Mouse (Mus musculus) hindbrain, postnatal 0 days (tissue): ENCODE results near the gene Aldh3b1. TPM values are rescaled to one million over a fixed set of nuclear protein-coding genes. Genes with fewer than 3 reads are reported as not detected.
"Not testable (repeated sequence)": the region's sequence is repeated elsewhere in the genome, so short reads cannot be mapped to it uniquely, and the experiment has no call there.

ENCODE experiments used
- ATAC-seq: fragments of 200-750 bp; cut with Nextera tagmentation; 2 replicates; pipeline ENCODE4 v1.8.0; 2017; ENCODE audit warnings: mild to moderate bottlenecking, moderate TSS enrichment, moderate library complexity
- DNase-seq: peaks from one replicate; pipeline ENCODE4 v3.0.0-alpha.2; 2015; ENCODE audit warnings: low spot score
- H3K27ac ChIP-seq: fragments of 300-500 bp; sonication (generic); 2 replicates; pipeline ENCODE4 v1.5.1; 2014; ENCODE audit warnings: mild to moderate bottlenecking
- H3K27me3 ChIP-seq: fragments of 300-500 bp; sonication (generic); 2 replicates; pipeline ENCODE4 v1.6.1; 2014; ENCODE audit warnings: low read length, mixed read lengths; ENCODE audit not compliant: insufficient read depth
- H3K36me3 ChIP-seq: fragments of 300-500 bp; sonication (generic); 2 replicates; pipeline ENCODE4 v1.6.1; 2014; ENCODE audit warnings: low read length, mixed read lengths; ENCODE audit not compliant: insufficient read depth
- H3K4me1 ChIP-seq: fragments of 300-500 bp; sonication (generic); 2 replicates; pipeline ENCODE4 v1.6.1; 2014; ENCODE audit warnings: antibody characterized with exemption, low read length, mixed read lengths; ENCODE audit not compliant: insufficient read depth
- H3K4me2 ChIP-seq: fragments of 300-500 bp; sonication (generic); 2 replicates; pipeline ENCODE4 v1.6.1; 2014; ENCODE audit warnings: low read depth, mild to moderate bottlenecking, low read length, moderate library complexity, mixed read lengths
- H3K4me3 ChIP-seq: fragments of 300-500 bp; sonication (generic); 2 replicates; pipeline ENCODE4 v1.5.1; 2014; ENCODE audit warnings: low read length
- H3K9ac ChIP-seq: fragments of 300-500 bp; sonication (generic); replicated peaks from 2 replicates; pipeline ENCODE4 v1.6.1; 2014; ENCODE audit warnings: mild to moderate bottlenecking, low read length, moderate library complexity, mixed read lengths
- H3K9me3 ChIP-seq: fragments of 300-500 bp; sonication (generic); 2 replicates; pipeline ENCODE4 v1.6.1; 2016; ENCODE audit warnings: low read length, mixed read lengths
- CTCF ChIP-seq: IDR thresholded peaks from 2 replicates; pipeline ENCODE4 v1.5.1; 2016; ENCODE audit warnings: antibody characterized with exemption, control low read depth, low read depth
- WGBS: fragments of 180-500 bp; shearing (Covaris S2); extraction: QIAGEN DNeasy Blood & Tissue Kit; methylation state at CpG from one replicate; pipeline ENCODE4 v1.1.7; 2014; 5-methylcytosine and 5-hydroxymethylcytosine counted together
- polyA plus RNA-seq: library from polyadenylated mRNA; unstranded; fragments of >200 nt; fragmentation: Nextera tagmentation; extraction: Ambion mirVana; gene quantifications from 2 replicates; pipeline ENCODE4 v1.2.1, GENCODE M21; 2015
- total RNA-seq: library from RNA; depleted of rRNA; stranded (reverse); fragments of >200 nt; gene quantifications from 2 replicates; pipeline ENCODE4 v1.2.3, GENCODE M21; 2014; rRNA removed

The Aldh3b1 gene
- total RNA-seq (2.2 and 3.0 TPM in 2 replicates), polyA plus RNA-seq (3.5 and 4.3 TPM in 2 replicates)

GRCm38 (mm10) chr19:3929211-3929941 lies at the start of gene Aldh3b1:
Gene Aldh3b1 (minus strand): TSS chr19:3929808.
- 27% methylated on average over 12 of the region's 12 CpGs for WGBS
- peak within 1 kb of the TSS; percentile 25; the same call in 1 of the 2 replicates for H3K9ac ChIP-seq
- TF ChIP-seq CTCF: no peak
- DNase-seq (peak; percentile 82), ATAC-seq (peak; percentile 89)
- H3K36me3 ChIP-seq: no peaks in the 10 kb centered on the region
- H3K27ac ChIP-seq: peak within 1 kb of the TSS; percentile 73
- H3K4me1 ChIP-seq: 0 out of 2 replicates have a peak, but pooled peaks cover 9% of the 10 kb centered on the region
- no peaks in the 10 kb centered on the region for H3K27me3 ChIP-seq
- H3K9me3 ChIP-seq: no peaks in the 10 kb centered on the region
- no peak within 1 kb of the TSS for H3K4me3 ChIP-seq
- peak within 1 kb of the TSS; percentile 29 for H3K4me2 ChIP-seq

GRCm38 (mm10) chr19:3975866-3976265 lies 46.3 kb upstream of the Aldh3b1 start:
- Histone ChIP-seq H3K4me2 (no peak overlapping the region), H3K4me3 (no peak overlapping the region), H3K36me3 (no peaks in the 10 kb centered on the region), H3K9ac (no peak overlapping the region), H3K4me1 (no peaks in the 10 kb centered on the region; the same call in 1 of the 2 replicates), H3K9me3 (no peaks in the 10 kb centered on the region), H3K27me3 (no peaks in the 10 kb centered on the region), H3K27ac (no peak overlapping the region)
- no peak for DNase-seq
- no peak for ATAC-seq
- 86% methylated on average over 2 of the region's 2 CpGs for WGBS
- TF ChIP-seq CTCF: no peak

DNA sequence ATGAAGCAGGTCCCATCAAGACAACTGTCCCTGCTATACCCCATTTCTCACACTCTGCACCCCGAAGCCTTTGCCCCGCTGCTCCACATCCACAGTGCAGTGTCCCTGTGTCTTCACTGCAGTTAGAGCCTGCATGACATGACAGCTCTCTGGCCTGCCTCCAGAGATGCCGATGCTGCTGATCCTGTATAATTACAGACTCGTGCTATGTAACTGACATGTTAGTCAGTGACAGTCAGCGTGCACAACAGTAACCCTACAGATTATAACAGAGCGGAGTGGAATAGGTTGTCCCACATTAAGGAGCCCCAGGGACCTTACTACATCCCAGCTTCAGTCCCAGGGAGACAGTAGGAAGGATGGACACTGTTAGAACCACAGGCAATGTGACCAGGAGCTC lies 45.0 kb upstream of the Aldh3b1 start:
- not testable (repeated sequence) for H3K9ac ChIP-seq, H3K9me3 ChIP-seq, ATAC-seq, H3K4me3 ChIP-seq, DNase-seq, H3K4me2 ChIP-seq, H3K36me3 ChIP-seq, H3K27ac ChIP-seq, H3K4me1 ChIP-seq, H3K27me3 ChIP-seq
- 58% methylated on average over 6 of the region's 6 CpGs for WGBS

DNA sequence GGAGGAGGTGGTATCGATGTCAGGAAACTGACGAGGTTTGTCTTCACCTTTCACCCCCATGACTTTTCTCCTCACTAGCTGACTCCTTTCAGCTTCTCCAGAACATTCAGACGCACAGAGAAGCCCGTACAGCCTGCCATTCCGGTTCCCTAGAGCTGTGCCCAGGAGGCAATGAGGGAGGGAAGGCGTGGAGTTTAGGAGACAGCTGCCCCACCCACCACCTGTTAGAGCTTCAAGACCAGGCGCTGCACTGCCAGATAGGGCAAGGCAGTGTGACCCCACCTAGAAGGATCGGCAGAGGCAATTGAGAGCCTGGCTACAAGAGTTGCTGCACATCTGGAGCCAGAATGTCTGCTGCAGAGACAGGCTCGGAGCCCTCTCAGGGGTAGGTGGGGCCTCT lies 42.6 kb upstream of the Aldh3b1 start, which contains the start of gene Aldh3b2:
TSS of gene Aldh3b2 (plus strand) at position 100 of the 400 bp plus-strand sequence.
- Histone ChIP-seq H3K27ac (no peak within 1 kb of the TSS), H3K9me3 (no peaks in the 10 kb centered on the region), H3K4me1 (no peaks in the 10 kb centered on the region), H3K27me3 (no peaks in the 10 kb centered on the region), H3K36me3 (no peaks in the 10 kb centered on the region), H3K9ac (no peak within 1 kb of the TSS), H3K4me3 (no peak within 1 kb of the TSS), H3K4me2 (no peak within 1 kb of the TSS)
- ATAC-seq (no peak), DNase-seq (no peak)
- 60% methylated on average over 9 of the region's 9 CpGs for WGBS
- TF ChIP-seq CTCF: no peak

DNA sequence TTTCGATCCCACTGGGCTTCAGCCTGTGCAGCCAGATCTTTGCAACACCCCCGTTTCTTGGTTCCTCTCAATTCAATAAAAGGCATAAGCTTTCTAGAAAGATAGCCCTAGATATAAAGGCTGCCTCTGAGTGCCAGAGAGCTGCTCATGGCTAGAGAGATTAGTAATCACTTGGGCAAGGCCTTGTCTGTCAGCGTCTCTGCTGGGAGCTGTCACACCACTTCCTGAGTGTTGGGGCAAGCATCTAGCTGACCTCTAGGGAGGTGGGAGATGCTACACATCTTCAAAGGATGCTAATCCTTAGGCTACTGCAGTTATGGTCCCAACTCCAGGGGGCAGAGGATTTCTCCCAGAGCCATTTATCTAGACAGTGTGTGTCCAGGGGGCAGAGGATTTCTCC lies 37.6 kb upstream of the Aldh3b1 start:
- Histone ChIP-seq H3K27ac (no peak overlapping the region), H3K36me3 (no peaks in the 10 kb centered on the region), H3K4me3 (no peak overlapping the region), H3K27me3 (no peaks in the 10 kb centered on the region), H3K9me3 (no peaks in the 10 kb centered on the region), H3K4me2 (no peak overlapping the region), H3K4me1 (no peaks in the 10 kb centered on the region), H3K9ac (no peak overlapping the region)
- no peak for DNase-seq
- TF ChIP-seq CTCF: no peak
- no peak for ATAC-seq
- 66% methylated on average over 3 of the region's 3 CpGs for WGBS

DNA sequence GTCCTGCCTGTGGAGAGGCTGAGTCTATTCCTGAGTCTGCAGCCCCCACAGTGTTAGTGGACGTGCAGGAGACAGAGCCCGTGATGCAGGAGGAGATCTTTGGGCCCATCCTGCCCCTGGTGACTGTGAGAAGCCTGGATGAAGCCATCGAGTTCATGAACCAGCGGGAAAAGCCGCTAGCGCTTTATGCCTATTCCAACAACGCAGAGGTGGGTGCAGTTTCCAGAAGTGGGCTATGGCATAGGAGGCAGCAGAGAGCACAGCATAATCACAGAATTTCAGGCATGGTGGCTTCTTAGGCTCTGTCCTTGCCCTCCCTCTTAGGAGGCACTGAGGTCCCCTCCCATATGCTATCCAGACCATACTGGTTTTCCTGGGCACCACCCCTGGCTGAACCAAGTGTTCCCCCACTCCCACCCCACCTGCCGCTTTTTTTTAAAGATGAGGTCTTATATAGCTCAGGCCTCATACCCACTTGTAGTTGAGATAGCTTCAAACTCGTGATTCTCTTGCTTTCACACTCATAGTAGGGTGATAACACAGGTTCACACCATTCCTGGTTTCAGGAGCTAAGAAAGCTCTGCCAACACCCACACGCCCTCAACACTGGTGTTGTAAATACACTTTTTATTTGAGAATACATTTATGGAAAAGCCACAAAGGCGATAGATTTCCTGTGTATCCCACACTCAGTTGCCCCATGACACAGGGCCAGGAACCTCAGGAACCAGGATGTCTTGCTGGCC lies 36.9 kb upstream of the Aldh3b1 start:
- H3K27ac ChIP-seq: no peak overlapping the region
- ATAC-seq: no peak
- H3K4me2 ChIP-seq: no peak overlapping the region
- no peaks in the 10 kb centered on the region for H3K4me1 ChIP-seq
- no peaks in the 10 kb centered on the region for H3K27me3 ChIP-seq
- no peak overlapping the region for H3K9ac ChIP-seq
- no peaks in the 10 kb centered on the region for H3K36me3 ChIP-seq
- WGBS: 73% methylated on average over 11 of the region's 11 CpGs
- DNase-seq: peak; percentile 9
- TF ChIP-seq CTCF: peak; percentile 60
- H3K4me3 ChIP-seq: no peak overlapping the region
- no peaks in the 10 kb centered on the region for H3K9me3 ChIP-seq
